Mouse (Mus musculus): ENCODE results near the gene Fnbp1. TPM values are rescaled to one million over a fixed set of nuclear protein-coding genes. Genes with fewer than 3 reads are reported as not detected.

The Fnbp1 gene
- polyA plus RNA-seq, 1 experiment from 2014 or later, result 4.5 TPM

DNA sequence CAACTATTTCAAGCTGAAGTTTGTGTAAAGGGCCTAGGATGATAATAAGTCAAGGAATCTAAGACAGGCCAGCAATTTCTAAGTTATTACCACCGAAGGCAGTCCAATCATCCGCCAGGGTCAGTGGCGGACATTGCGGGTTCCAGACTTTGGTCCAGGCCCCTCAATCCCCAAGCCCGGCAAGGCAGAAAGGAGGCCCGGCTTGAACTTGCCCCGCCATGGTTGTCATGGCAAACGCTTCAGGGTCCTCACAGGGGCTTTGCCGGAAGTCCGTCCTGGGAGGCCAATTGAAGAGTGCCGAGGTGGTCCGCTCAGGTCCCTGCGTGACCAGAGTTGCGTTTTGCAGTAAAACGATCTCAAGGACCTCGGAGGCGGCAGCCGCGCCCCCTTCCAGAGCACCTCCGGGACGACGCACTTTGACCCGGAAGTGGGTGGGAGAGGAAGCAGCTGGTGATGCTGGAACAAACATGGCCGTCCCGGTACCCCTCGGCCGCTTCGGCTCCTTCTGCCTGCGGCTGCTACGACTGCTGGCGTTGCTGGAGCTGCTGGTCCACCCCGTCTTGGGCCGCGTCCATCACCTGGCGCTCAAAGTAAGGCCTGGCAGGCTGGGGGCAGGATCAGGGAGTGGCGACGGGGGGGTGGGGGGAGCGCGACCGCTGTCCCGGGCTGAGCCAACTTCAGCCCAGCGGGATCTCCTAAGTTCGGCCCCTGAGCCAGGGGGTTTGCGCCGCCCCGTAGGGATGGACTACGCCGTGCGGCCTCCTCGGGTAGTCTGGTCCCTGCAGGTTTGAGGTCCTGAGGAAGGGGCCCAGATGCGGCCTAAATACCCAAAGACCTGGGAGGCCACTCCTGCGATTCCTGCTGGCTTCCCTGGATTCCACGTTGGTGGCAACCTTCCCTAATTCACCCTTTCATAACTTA, 10.3 kb upstream of the Fnbp1 start, which contains the start of gene Gpr107:
TSS of gene Gpr107 (plus strand) at position 425 of the 921 bp plus-strand sequence.
- TF ChIP-seq CTCF (IDR thresholded peaks at IDR 0.05; ENCODE audit: low read depth) (no peak), EP300 (IDR thresholded peaks at IDR 0.05; ENCODE audit: low read depth) (no peak)
- ATAC-seq, result peak; percentile 92
- WGBS (ENCODE audit: insufficient replicate concordance), result 1% methylated on average over 36 of the region's 53 CpGs

DNA sequence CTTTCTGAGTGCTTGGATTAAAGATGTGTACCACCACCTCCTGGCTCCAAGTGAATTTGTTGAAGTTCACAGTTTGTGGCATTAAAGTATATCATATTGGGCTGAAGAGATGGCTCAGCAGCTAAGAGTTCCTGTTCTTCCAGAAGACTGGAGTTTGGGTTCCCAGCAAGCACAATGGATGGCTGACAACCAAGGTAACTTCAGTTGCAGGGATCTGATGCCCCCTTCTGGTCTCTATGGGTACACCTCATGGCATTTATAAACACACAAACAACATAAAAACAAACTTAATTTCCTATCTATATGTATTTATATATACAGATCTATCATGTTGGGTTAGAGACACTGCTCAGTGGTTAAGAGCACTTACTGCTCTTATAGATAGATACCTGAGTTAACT, 9.0 kb upstream of the Fnbp1 start:
- H3K36me3 ChIP-seq (replicated peaks; ENCODE audit: insufficient read depth, low read length), result peaks cover 9% of the 10 kb centered on the region
- no peak for DNase-seq
- no peaks in the 10 kb centered on the region for H3K27me3 ChIP-seq (ENCODE audit: insufficient read depth, low read length)
- no peak for TF ChIP-seq EP300 (IDR thresholded peaks at IDR 0.05; ENCODE audit: low read depth)
- peak; percentile 62 for TF ChIP-seq CTCF (IDR thresholded peaks at IDR 0.05; ENCODE audit: low read depth)
- H3K4me1 ChIP-seq (ENCODE audit: insufficient read depth), result peaks cover 27% of the 10 kb centered on the region
- no peaks in the 10 kb centered on the region for H3K9me3 ChIP-seq (ENCODE audit: low read length)
- no peak overlapping the region for H3K27ac ChIP-seq (ENCODE audit: low read depth)
- H3K4me2 ChIP-seq (ENCODE audit: low read depth, low read length), result no peak overlapping the region
- no peak overlapping the region for H3K4me3 ChIP-seq (ENCODE audit: low read depth, low read length)
- H3K9ac ChIP-seq (replicated peaks), result no peak overlapping the region
- ATAC-seq, result no peak

More for the DNA sequence above, 10.3 kb upstream of the Fnbp1 start, which contains the start of gene Gpr107:
- Histone ChIP-seq H3K36me3 (replicated peaks; ENCODE audit: insufficient read depth, low read length) (peaks cover 9% of the 10 kb centered on the region), H3K9me3 (ENCODE audit: low read length) (no peaks in the 10 kb centered on the region), H3K4me1 (ENCODE audit: insufficient read depth) (peaks cover 28% of the 10 kb centered on the region), H3K4me2 (ENCODE audit: low read depth, low read length) (peak within 1 kb of the TSS; percentile 93), H3K9ac (replicated peaks) (peak within 1 kb of the TSS; percentile 92), H3K27me3 (ENCODE audit: insufficient read depth, low read length) (no peaks in the 10 kb centered on the region), H3K27ac (ENCODE audit: low read depth) (peak within 1 kb of the TSS; percentile 80), H3K4me3 (ENCODE audit: low read depth, low read length) (peak within 1 kb of the TSS; percentile 98)
- peak; percentile 90 for DNase-seq

DNA sequence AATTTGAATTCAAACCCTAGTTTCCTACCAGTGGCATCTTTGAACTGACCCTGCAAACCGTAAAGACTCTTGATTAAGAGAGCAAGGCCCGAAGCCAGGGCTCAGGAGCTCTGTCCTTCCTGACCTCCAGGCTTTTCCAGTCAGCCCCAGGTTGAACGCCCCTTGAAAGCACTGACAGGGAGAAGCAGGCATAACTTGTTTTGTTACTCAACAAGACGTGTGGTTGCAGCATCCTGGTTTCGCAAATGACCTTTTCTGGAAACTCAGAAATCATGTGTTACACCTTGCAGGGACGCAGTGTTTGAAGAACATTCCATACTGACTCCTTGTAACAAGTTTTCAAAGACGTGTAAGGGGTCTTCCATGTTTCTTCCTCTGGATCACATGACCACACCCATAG, 5.2 kb upstream of the Fnbp1 start:
- no peak for ATAC-seq
- Histone ChIP-seq H3K27ac (ENCODE audit: low read depth) (no peak overlapping the region; the same call in 1 of the 2 replicates), H3K9me3 (ENCODE audit: low read length) (no peaks in the 10 kb centered on the region), H3K27me3 (ENCODE audit: insufficient read depth, low read length) (0 out of 2 replicates have a peak, but pooled peaks cover 2% of the 10 kb centered on the region), H3K4me2 (ENCODE audit: low read depth, low read length) (0 out of 2 replicates have a peak overlapping the region, but pooled peaks have one; percentile 18), H3K9ac (replicated peaks) (no peak overlapping the region), H3K4me3 (ENCODE audit: low read depth, low read length) (no peak overlapping the region), H3K4me1 (ENCODE audit: insufficient read depth) (peaks cover 27% of the 10 kb centered on the region), H3K36me3 (replicated peaks; ENCODE audit: insufficient read depth, low read length) (peaks cover 9% of the 10 kb centered on the region)
- DNase-seq, result no peak
- 62% methylated on average over 7 of the region's 7 CpGs for WGBS (ENCODE audit: insufficient replicate concordance)
- TF ChIP-seq EP300 (IDR thresholded peaks at IDR 0.05; ENCODE audit: low read depth) (0 out of 2 replicates have a peak, but pooled peaks have one; percentile 15), CTCF (IDR thresholded peaks at IDR 0.05; ENCODE audit: low read depth) (no peak)

DNA sequence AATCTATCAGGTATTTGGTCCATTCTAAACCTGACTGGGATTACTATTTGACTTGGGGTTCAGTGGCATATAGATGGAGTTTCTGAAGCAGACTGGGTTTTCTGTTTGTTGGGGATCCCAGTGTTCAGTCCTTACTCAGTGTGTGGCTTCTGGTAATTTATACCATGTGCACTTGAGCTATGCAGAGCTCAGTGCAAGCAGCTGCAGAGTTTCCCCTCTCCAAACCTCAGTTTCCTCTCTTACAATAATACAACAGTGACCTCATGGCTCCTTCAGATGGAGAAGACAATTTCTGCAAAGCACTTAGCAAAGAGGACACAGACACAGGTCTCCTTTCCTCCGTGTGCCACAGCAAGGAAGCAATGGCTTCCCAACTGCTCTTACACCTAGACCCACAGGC, 3.1 kb upstream of the Fnbp1 start:
- DNase-seq (no peak), ATAC-seq (no peak)
- no peaks in the 10 kb centered on the region for H3K9me3 ChIP-seq (ENCODE audit: low read length)
- WGBS (ENCODE audit: insufficient replicate concordance), result 42% methylated on average over 1 of the region's 1 CpGs
- H3K4me2 ChIP-seq (ENCODE audit: low read depth, low read length), result no peak overlapping the region; the same call in 1 of the 2 replicates
- H3K9ac ChIP-seq (replicated peaks), result no peak overlapping the region
- TF ChIP-seq EP300 (IDR thresholded peaks at IDR 0.05; ENCODE audit: low read depth) (no peak), CTCF (IDR thresholded peaks at IDR 0.05; ENCODE audit: low read depth) (no peak)
- H3K4me3 ChIP-seq (ENCODE audit: low read depth, low read length), result no peak overlapping the region
- H3K36me3 ChIP-seq (replicated peaks; ENCODE audit: insufficient read depth, low read length), result peaks cover 5% of the 10 kb centered on the region
- H3K27ac ChIP-seq (ENCODE audit: low read depth), result peak overlapping the region; percentile 78; the same call in 1 of the 2 replicates
- H3K4me1 ChIP-seq (ENCODE audit: insufficient read depth), result peaks cover 26% of the 10 kb centered on the region
- H3K27me3 ChIP-seq (ENCODE audit: insufficient read depth, low read length), result 0 out of 2 replicates have a peak, but pooled peaks cover 2% of the 10 kb centered on the region

DNA sequence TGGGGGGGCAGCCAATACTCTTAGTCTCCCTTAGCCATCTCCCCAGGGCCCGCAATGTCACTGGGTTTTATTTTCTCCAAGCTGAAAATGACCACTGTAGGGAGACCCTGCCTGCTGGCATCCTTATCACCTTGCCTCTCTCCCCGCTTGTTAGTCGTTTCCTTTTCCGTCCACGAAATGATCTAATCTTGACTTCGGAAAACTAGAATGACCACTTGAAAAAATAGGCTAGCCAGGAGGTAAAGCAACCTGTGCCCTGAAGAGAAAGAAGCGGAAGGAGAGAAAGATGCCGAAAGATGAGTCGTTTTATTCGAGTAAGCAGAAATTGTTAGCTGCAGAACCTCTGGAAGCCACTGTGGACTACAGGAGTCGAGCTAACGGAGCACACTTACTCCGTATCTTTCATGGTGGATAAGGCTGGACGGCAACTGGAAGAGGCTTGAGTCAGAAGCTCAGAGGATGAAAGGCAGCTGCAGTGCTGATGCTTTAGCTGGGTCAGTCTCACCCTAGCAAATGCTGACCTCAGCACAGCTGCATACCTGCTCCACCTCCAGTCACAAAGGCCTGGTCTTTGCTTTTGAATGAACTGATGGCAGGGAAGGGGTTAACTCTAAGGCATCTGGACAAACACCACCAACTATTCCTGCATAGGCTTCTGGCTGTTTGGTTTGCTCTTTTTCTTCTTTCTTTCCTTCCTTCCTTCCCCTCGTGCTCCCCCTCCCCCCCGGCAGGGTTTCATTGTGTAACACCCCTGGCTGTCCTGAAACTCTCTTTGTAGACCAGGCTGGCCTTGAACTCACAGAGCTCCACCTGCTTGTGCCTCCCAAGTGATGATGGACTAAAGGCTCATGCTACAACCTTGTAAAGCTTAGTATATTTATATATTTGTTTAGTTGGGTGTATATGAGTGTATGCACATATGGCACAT, 2.2 kb upstream of the Fnbp1 start:
- Histone ChIP-seq H3K9ac (replicated peaks) (peak overlapping the region; percentile 39), H3K36me3 (replicated peaks; ENCODE audit: insufficient read depth, low read length) (no peaks in the 10 kb centered on the region), H3K27me3 (ENCODE audit: insufficient read depth, low read length) (0 out of 2 replicates have a peak, but pooled peaks cover 2% of the 10 kb centered on the region), H3K4me2 (ENCODE audit: low read depth, low read length) (peak overlapping the region; percentile 98), H3K4me1 (ENCODE audit: insufficient read depth) (peaks cover 30% of the 10 kb centered on the region), H3K4me3 (ENCODE audit: low read depth, low read length) (peak overlapping the region; percentile 22), H3K9me3 (ENCODE audit: low read length) (no peaks in the 10 kb centered on the region), H3K27ac (ENCODE audit: low read depth) (peak overlapping the region; percentile 78)
- ATAC-seq (no peak), DNase-seq (no peak)
- no peak for TF ChIP-seq CTCF (IDR thresholded peaks at IDR 0.05; ENCODE audit: low read depth)
- no peak for TF ChIP-seq EP300 (IDR thresholded peaks at IDR 0.05; ENCODE audit: low read depth)
- 28% methylated on average over 16 of the region's 16 CpGs for WGBS (ENCODE audit: insufficient replicate concordance)

Data from liver, postnatal 0 days (tissue).